Mouse (Mus musculus): Measurements from ENCODE around the gene Nop14.
"Not testable (repeated sequence)": the region's sequence is repeated elsewhere in the genome, so short reads cannot be mapped to it uniquely, and the experiment has no call there.

Nop14 gene

DNA sequence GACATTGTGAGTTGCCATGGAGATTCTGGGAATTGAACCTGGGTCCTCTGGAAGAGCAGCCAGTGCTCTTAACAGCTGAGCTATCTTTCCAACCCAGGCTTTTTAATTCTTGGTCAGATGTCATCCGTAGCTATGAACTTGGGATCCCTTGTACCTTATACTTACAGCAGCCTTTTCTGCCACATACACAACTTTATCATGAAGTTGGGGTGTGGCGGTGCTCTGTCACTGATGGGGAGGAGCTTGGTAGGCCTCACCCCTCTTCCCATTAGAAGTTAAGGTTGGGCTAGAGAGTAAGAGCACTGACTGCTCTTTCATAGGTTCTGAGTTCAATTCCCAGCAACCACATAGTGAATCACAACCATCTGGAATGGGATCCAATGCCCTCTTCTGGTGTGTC lies 27.0 kb downstream of the Nop14 start:
- no peak for DNase-seq (ENCODE audit: low spot score in 2 of 2)

DNA sequence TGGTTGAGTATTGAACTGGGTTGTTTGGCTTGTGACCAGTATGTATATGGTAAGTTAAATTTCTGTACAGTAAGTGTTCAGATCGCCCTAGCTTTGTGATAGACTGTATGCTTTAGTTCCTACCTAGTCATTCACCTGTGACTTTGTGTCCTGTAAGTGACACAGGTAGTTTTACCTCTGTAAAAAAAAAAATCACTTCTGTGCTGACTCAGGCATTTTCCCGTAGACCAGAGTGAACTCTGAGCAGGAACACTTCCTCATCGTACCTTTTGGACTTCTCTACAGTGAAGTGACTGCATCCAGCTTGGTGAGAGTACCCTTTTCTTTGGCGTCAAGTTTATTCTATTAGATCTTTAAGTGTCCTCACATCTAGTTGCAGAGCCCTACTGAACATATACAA lies 50.0 kb downstream of the Nop14 start:
- no peak for DNase-seq (ENCODE audit: low spot score in 2 of 2)

DNA sequence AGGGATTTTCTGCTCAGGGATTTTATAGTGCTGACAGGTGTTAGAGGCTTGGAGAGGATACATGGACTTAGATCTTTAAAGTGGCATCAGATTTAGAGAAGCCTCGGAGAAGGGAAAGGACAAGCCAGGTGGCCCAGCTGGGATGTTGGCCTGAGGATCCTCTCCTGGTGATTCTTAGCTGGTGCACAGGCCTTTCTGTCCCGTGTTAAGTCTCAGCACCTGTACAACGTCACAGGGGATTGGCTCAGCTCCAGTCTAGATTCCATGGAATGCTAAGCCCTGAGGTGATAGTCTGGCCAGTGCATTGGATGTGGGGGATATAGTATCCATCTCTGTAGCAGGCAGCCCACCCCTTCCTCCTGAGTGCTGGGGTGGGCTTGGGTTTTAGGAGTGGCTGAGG lies 51.7 kb downstream of the Nop14 start:
- DNase-seq (ENCODE audit: low spot score in 2 of 2) = no peak

DNA sequence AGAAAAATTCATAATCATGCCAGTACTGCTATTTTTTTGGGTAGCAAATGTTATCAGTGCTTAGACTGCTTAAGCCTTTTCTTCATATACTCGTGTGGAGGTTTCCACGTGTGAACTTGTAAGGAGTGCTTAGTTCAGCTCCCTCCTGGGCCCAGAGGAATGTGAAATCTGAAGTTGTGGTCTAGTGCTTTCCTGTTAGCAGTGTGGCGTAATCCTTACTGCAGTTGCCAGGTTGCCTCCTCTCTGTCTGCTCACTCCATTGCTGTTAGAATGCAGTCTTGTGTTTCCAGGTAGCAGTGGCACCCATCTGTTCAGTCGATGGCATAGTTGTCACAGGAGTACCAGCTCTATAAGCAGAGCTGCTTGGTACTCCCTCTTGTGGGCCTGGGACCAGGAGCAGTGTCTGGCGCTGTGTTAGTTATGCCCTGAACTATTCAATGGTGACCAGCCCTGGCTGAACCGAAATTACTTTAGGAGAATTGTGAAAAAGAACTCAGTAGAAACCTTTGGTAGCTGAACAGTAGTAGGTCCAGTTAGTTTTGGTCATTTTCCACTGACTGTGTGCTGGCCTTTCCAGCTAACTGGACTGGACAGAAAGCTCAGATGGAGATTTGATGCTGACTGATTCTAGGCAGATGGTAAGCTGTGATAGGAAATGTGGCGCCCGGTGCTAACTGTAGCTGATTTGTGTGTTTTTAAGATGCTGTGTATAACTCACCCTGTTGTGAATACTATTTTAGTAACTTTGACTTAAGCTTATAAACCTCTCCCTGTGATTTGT lies 52.7 kb downstream of the Nop14 start:
- DNase-seq (ENCODE audit: low spot score in 2 of 2) = no peak

DNA sequence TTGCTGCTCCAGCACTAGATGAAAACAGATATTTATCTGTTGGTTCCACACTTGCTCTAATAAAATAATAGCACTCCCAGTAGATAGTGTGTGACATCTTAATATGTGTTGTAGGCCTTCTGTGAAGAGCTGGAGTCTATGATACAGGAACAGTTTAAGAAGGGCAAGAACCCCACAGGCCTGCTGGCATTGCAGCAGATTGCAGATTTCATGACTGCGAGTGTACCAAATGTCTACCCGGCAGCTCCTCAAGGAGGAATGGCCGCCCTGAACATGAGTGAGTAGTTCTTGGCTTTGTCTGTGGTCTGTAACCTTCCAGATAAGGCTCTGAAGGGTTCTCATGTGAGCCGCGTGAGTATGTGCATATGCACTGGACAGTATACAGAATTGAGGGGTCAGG lies 55.4 kb downstream of the Nop14 start:
- no peak for DNase-seq (ENCODE audit: low spot score in 2 of 2)

DNA sequence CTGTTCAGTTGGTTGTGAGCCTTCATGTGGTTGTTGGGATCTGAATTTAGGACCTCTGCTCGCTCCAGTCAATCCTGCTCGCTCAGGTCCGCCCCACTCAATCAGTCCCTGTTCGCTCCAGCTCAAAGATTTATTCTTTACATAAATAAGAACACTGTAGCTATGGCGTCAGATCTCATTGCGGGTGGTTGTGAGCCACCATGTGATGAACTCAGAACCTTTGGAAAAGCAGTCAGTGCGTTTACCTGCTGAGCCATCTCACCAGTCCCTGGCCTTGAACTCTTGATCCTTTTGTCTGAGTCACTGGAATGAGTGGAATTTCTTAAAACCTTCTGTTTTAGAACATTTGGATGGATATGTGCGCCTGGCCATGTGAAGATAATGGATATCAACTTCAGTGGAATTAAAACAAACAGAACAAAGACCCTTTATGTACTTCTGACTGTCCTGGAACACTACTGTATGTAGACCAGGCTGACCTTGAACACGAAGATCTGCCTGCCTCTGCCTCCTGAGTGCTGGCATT lies 66.7 kb downstream of the Nop14 start:
- DNase-seq (ENCODE audit: low spot score in 2 of 2) = no peak

DNA sequence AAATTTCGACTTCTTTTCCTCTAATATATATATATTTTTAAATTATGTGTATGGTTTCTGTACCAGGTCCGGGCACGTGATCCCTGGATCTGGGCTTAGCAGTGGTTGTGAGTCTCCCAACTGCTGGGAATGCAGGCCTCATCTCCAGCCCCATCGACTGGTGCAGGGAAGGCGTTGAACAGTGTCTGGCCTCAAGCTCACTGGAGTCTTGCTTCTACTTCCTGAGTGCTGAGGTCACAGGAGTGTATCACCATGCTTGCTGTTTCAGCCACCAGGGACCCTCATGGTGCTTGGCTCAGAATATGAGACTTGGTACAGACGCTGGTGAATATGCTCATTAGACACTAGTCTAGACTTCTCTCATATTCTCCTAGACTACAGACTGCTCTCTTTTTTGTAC lies 67.3 kb downstream of the Nop14 start:
- DNase-seq (ENCODE audit: low spot score in 2 of 2) = no peak

DNA sequence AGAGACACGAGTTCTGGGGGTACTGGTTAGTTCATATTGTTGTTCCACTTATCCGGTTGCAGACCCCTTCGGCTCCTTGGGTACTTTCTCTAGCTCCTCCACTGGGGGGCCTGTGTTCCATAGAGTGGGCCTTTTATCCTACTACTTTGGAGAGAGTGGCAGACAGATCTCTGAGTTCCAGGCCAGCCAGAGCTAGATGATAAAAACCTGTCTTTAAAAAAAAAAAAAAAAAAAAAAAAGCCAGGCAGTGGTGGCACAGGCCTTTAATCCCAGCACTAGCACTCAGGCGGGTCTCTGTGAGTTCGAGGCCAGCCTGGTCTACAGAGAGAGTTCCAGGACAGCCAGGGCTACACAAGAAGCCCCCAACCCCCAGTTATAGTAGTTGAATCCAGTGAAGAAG lies 67.7 kb downstream of the Nop14 start:
- DNase-seq (ENCODE audit: low spot score in 2 of 2) = not testable (repeated sequence)

DNA sequence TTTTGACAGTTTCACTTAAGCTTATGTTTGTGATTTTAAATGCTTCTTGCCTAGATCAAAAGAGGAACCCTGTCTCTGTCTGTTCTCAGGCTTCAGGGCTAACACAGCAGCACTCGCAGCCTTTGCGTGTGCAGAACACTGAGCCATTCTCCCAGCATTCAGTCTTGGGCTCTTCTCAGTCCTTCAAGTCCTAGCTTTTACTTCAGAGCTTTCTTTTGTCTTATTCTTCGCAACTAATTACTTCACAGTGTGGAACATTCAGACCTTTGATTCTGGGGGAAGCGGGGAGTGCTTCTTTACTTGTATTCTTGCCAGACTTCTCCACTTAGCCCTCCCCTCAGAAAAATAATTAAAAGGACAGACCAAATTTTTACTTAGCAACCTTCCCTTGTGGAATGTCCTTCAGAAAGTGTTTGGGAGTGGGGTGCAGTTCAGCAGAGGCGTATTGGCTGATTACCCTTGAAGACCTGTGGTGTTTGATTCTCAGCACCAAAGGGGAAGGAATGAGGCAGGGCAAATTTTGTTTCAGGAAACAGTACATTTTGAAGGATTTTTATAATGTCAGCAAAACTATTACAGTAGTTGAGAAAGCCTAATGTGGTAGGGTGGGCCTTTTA lies 68.5 kb downstream of the Nop14 start:
- DNase-seq (ENCODE audit: low spot score in 2 of 2) = no peak

DNA sequence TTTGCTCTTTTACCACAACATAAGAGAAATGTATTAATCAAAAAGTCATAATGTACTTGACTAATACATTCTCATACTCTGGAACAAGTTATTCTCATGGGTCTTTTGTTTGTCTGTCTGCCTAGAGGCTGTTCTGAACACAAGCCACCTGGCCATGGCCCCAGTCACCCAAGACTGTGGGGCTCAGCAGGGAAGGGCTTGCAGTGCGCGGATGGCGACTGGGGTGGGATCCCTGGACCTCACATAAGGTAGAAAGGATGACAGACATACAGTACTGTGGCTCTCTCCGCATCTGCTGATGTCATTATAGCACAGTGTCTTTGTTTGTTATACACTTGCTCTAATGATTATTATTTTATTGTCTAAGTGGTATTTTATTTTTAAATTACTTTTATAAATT lies 69.2 kb downstream of the Nop14 start:
- DNase-seq (ENCODE audit: low spot score in 2 of 2) = no peak

DNA sequence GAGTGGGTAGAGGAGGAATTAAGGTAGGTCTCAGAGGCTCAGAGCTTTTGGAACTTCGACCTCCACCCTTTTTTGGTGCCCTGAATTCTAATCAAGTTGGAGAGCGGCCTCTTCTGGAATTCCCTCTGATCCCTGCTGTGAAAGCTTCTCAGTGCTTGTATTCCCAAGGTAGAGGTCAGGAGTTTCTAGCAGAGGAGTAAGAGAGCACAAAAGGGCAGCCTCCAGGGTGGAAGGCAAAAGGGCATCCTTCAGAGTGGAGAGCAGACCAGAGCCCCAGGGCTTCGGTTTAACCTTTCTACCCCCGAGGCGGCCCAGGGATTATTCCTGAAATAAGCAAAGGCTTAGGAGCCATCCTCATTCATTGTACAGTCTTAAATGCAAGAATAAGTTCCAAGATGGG lies 69.9 kb downstream of the Nop14 start:
- DNase-seq (ENCODE audit: low spot score in 2 of 2) = no peak
